Mouse (Mus musculus): ENCODE measurements around the gene 4930404N11Rik. TPM values are rescaled to one million over a fixed set of nuclear protein-coding genes. Genes with fewer than 3 reads are reported as not detected.

Gene 4930404N11Rik
- polyA plus RNA-seq, 1 experiment from 2014 or later: 0.45 TPM

DNA sequence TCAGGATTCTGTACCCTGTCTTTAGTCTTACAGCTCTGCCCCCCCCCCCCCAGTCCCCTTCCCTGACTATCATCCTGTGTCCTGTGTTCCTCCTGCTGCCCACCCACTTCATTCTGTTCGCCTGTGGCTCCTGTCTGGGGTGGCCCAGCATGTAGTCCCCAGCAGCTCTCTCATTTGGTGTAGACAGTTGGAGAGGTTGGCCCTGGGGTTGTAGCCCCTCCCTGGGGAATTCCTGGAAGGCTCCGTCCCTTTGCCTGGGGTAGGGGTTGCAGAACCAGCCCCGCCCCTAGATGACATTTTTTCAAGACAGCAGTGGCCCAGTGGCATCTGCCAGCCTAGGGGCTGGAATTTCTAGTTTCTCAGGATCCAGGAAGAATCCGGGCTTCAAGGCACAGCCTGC is 7.4 kb downstream of the 4930404N11Rik start:
- DNase-seq (ENCODE audit: low spot score): no peak
- Histone ChIP-seq H3K27me3 (ENCODE audit: insufficient read depth, low read length) (no peaks in the 10 kb centered on the region), H3K4me2 (ENCODE audit: low read length) (peak overlapping the region; percentile 99), H3K36me3 (ENCODE audit: insufficient read depth, low read length) (no peaks in the 10 kb centered on the region), H3K27ac (no peak overlapping the region; the same call in 1 of the 2 replicates), H3K9me3 (replicated peaks; ENCODE audit: low read length) (no peaks in the 10 kb centered on the region), H3K9ac (ENCODE audit: low read depth, low read length) (peak overlapping the region; percentile 78), H3K4me1 (replicated peaks; ENCODE audit: insufficient read depth, low read length) (peaks cover 16% of the 10 kb centered on the region; the same call in 1 of the 2 replicates), H3K4me3 (replicated peaks; ENCODE audit: low read depth, low read length) (peak overlapping the region; percentile 64)
- no peak for ATAC-seq (replicated peaks; ENCODE audit: low FRiP score, low read depth)
- no peak for TF ChIP-seq CTCF (IDR thresholded peaks at IDR 0.05; ENCODE audit: low read depth)
- WGBS: 39% methylated on average over 4 of the region's 4 CpGs

DNA sequence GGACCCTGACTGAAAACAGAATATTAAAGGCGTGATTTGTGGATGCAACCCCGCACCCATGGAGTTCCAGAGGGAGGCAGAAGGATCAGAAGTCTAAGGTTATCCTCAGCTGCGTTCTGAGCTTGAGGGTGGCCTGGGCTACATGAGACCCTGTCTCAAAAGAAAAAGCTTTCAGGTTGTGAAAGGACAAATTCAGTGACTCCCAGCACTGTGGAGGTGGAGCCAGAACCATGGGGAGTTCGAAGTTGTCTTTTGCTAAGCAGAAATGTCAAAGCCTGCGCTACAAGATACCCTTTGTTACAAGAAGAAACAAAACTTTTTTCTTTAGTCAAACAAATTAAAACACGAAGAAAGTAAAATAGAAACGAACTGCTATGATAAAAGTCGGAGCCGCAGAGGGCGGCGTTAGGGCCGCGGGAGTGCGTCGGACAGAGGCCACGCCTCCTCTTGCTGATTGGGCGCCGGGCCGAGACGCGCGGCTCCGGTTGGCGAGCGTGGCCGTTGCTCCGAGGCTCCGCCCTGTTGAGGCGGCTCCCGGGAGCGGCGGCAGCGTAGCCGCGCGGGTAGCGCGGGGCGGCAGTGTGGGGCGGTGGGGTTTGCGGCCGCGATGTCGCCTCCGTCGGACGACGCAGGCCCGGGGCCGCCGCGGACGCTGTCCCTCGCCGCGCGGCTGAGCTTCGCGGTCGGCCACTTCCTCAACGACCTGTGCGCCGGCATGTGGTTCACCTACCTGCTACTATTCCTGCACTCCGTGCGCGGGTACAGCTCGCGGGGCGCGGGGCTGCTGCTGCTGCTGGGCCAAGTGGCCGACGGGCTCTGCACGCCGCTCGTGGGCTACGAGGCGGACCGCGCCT is 8.4 kb downstream of the 4930404N11Rik start, which contains the start of gene Mfsd12:
TSS of gene Mfsd12 (plus strand) at position 501 of the 854 bp plus-strand sequence.
- Histone ChIP-seq H3K36me3 (ENCODE audit: insufficient read depth, low read length) (no peaks in the 10 kb centered on the region), H3K4me1 (replicated peaks; ENCODE audit: insufficient read depth, low read length) (peaks cover 16% of the 10 kb centered on the region; the same call in 1 of the 2 replicates), H3K27ac (no peak within 1 kb of the TSS), H3K9ac (ENCODE audit: low read depth, low read length) (peak within 1 kb of the TSS; percentile 78), H3K4me2 (ENCODE audit: low read length) (peak within 1 kb of the TSS; percentile 99), H3K27me3 (ENCODE audit: insufficient read depth, low read length) (no peaks in the 10 kb centered on the region), H3K4me3 (replicated peaks; ENCODE audit: low read depth, low read length) (peak within 1 kb of the TSS; percentile 64), H3K9me3 (replicated peaks; ENCODE audit: low read length) (no peaks in the 10 kb centered on the region)
- TF ChIP-seq CTCF (IDR thresholded peaks at IDR 0.05; ENCODE audit: low read depth): no peak
- DNase-seq (ENCODE audit: low spot score) (peak; percentile 91), ATAC-seq (replicated peaks; ENCODE audit: low FRiP score, low read depth) (peak; percentile 71)
- WGBS: 2% methylated on average over 79 of the region's 79 CpGs

DNA sequence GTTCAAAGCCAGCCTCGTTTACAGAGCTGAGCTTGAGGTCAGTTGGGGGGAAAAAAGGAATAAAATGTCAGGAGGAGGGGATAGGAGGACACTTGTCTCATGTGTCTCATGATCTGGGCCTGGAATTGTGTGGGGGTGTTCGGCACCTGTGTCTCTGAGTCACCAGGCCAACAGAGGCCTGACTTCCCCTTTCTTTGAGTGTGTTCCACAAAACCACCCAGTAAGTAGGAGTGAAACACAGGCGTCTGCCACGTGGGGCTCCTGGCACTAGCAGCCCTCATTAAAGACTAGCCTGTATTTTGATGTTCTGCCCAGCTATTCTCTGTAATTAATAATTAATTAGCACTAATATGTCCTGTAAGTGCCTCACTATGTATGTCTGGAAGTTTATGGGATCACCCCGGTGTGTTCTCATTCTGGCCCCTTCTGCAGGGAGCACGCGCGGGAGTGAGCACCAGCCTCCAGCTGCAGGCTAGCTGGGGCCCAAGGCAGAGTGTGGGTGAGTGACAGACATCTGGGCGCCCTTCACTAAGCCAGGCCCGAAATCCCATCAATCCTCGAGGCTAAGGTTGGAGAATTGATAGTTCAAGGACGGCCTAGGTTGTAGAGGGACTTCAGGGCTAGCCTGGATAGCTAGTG is 9.1 kb downstream of the 4930404N11Rik start:
- Histone ChIP-seq H3K9ac (ENCODE audit: low read depth, low read length) (peak overlapping the region; percentile 36; the same call in 1 of the 2 replicates), H3K27me3 (ENCODE audit: insufficient read depth, low read length) (no peaks in the 10 kb centered on the region), H3K4me2 (ENCODE audit: low read length) (peak overlapping the region; percentile 99), H3K9me3 (replicated peaks; ENCODE audit: low read length) (no peaks in the 10 kb centered on the region), H3K4me1 (replicated peaks; ENCODE audit: insufficient read depth, low read length) (peaks cover 16% of the 10 kb centered on the region; the same call in 1 of the 2 replicates), H3K36me3 (ENCODE audit: insufficient read depth, low read length) (no peaks in the 10 kb centered on the region), H3K4me3 (replicated peaks; ENCODE audit: low read depth, low read length) (no peak overlapping the region; the same call in 1 of the 2 replicates), H3K27ac (no peak overlapping the region)
- ATAC-seq (replicated peaks; ENCODE audit: low FRiP score, low read depth) (no peak), DNase-seq (ENCODE audit: low spot score) (no peak)
- 45% methylated on average over 12 of the region's 12 CpGs for WGBS
- TF ChIP-seq CTCF (IDR thresholded peaks at IDR 0.05; ENCODE audit: low read depth): no peak

DNA sequence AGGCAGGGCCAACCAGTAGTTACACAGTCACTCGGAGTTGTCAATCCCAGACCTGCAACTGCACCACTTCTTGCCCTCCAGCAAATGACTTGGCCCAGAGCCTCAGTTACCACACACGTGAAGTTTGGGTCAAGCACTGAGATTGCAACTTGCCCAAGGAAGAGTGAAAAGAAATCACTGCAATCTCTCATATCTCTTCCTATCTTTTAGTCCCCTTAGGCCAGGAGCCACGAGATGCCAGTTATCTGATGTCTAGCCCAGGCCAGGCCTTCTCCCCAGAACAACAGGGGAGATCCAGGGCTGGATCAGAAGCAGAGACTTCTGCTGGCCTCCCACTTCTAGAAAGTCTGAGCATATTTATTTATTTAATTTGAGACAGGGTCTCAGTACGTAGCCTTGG is 10.1 kb downstream of the 4930404N11Rik start:
- Histone ChIP-seq H3K4me2 (ENCODE audit: low read length) (no peak overlapping the region), H3K27ac (no peak overlapping the region), H3K9me3 (replicated peaks; ENCODE audit: low read length) (no peaks in the 10 kb centered on the region), H3K4me3 (replicated peaks; ENCODE audit: low read depth, low read length) (no peak overlapping the region), H3K4me1 (replicated peaks; ENCODE audit: insufficient read depth, low read length) (peaks cover 16% of the 10 kb centered on the region; the same call in 1 of the 2 replicates), H3K9ac (ENCODE audit: low read depth, low read length) (no peak overlapping the region), H3K36me3 (ENCODE audit: insufficient read depth, low read length) (no peaks in the 10 kb centered on the region), H3K27me3 (ENCODE audit: insufficient read depth, low read length) (no peaks in the 10 kb centered on the region)
- DNase-seq (ENCODE audit: low spot score): no peak
- TF ChIP-seq CTCF (IDR thresholded peaks at IDR 0.05; ENCODE audit: low read depth): no peak
- WGBS: 85% methylated on average over 4 of the region's 4 CpGs
- ATAC-seq (replicated peaks; ENCODE audit: low FRiP score, low read depth): no peak

DNA sequence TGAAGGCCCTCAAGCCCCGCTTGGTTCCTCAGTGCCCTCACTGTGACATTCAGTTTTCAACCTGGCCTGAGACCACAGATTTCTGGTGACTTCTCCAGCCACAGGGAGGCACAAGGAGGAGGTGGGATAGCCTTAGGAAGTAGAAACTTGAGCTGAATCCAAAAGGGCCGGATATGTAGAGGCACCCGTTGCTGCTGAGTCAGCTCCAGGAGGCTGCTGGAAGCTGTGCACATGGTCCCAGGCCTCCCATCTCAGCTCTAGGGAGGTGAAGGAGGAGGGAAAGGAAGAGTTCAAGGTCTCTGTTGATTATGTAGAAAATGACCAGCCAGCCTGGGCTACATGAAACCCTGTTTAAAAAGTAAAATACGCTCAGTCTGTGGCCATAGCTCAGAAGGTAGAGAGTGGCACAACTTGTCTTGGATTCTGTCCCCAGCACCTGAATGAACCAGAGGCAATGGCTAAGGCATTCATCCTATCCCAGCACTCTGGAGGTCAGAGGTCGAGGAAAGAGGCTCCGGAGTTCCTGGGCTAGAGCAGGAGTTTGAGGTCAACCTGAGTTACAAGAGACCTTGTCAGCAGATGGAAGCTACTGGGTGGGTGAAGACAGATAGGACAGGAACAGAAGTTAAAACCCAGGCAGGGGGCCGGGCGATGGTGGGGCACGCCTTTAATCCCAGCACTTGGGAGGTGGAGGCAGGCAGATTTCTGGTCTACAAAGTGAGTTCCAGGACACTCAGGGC is 10.7 kb downstream of the 4930404N11Rik start:
- Histone ChIP-seq H3K27me3 (ENCODE audit: insufficient read depth, low read length) (no peaks in the 10 kb centered on the region), H3K27ac (no peak overlapping the region), H3K9ac (ENCODE audit: low read depth, low read length) (no peak overlapping the region), H3K36me3 (ENCODE audit: insufficient read depth, low read length) (no peaks in the 10 kb centered on the region), H3K4me1 (replicated peaks; ENCODE audit: insufficient read depth, low read length) (peaks cover 16% of the 10 kb centered on the region; the same call in 1 of the 2 replicates), H3K4me3 (replicated peaks; ENCODE audit: low read depth, low read length) (no peak overlapping the region), H3K9me3 (replicated peaks; ENCODE audit: low read length) (no peaks in the 10 kb centered on the region), H3K4me2 (ENCODE audit: low read length) (no peak overlapping the region)
- ATAC-seq (replicated peaks; ENCODE audit: low FRiP score, low read depth) (no peak), DNase-seq (ENCODE audit: low spot score) (no peak)
- 70% methylated on average over 9 of the region's 9 CpGs for WGBS
- TF ChIP-seq CTCF (IDR thresholded peaks at IDR 0.05; ENCODE audit: low read depth): no peak
